Mouse (Mus musculus): ENCODE data around the gene Gm49395.

Gene Gm49395

DNA sequence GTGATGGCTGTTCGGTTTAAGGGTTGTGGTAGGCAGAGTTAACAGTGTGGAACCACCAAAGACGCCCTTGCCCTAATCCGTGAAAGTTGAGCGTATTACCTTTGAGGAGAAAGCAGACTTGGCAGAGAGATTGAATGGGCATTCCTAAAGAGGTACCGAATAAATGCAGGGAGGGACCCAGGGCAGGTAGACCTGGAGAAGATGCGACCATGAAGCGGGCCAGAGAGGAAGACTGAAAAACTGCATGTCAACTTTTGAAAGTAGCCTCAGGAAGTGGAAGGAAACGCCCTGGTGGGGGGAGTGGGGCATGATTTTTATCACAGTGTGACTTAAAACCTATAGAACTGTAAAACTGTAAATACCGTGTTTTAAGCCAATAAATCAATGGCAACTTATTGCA is 2.3 kb downstream of the Gm49395 start:
- DNase-seq (ENCODE audit: low read depth, low spot score) = no peak

- DNase-seq (ENCODE audit: low read depth, low spot score) = no peak
These were observed 3.5 kb downstream of the Gm49395 start for GRCm38 (mm10) chr13:115098227-115098626.

GRCm38 (mm10) chr13:115096965-115097364 is 4.8 kb downstream of the Gm49395 start:
- no peak for DNase-seq (ENCODE audit: low read depth, low spot score)

- DNase-seq (ENCODE audit: low read depth, low spot score) = no peak
These were observed 5.5 kb downstream of the Gm49395 start for GRCm38 (mm10) chr13:115096216-115096615.

- DNase-seq (ENCODE audit: low read depth, low spot score) = no peak
These were observed 6.3 kb downstream of the Gm49395 start for GRCm38 (mm10) chr13:115095392-115095791.

GRCm38 (mm10) chr13:115091511-115091910 is 10.2 kb downstream of the Gm49395 start:
- DNase-seq (ENCODE audit: low read depth, low spot score) = no peak

DNA sequence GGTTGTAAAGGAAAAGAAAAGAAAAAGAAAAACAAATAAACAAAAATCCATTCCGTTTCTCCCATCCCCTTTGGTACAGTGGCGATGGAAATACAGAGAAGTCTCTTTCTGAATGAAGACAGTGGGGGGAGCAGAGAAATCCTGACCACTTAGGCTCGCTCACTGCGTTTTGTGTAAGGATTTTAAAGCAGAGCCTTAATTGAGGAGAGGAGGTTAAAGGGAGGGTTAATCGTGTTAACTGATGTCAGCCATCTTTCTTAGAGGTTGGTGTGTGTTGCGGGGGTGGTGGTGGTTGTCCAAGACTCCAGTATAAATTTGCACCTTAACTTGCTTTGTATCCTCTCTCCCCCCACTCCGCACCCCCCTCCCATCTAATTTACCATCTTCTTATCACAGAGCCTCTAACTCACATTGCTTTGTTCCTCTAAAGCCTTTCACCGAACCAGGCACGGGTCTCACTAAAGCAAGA is 10.7 kb downstream of the Gm49395 start:
- no peak for DNase-seq (ENCODE audit: low read depth, low spot score)

DNA sequence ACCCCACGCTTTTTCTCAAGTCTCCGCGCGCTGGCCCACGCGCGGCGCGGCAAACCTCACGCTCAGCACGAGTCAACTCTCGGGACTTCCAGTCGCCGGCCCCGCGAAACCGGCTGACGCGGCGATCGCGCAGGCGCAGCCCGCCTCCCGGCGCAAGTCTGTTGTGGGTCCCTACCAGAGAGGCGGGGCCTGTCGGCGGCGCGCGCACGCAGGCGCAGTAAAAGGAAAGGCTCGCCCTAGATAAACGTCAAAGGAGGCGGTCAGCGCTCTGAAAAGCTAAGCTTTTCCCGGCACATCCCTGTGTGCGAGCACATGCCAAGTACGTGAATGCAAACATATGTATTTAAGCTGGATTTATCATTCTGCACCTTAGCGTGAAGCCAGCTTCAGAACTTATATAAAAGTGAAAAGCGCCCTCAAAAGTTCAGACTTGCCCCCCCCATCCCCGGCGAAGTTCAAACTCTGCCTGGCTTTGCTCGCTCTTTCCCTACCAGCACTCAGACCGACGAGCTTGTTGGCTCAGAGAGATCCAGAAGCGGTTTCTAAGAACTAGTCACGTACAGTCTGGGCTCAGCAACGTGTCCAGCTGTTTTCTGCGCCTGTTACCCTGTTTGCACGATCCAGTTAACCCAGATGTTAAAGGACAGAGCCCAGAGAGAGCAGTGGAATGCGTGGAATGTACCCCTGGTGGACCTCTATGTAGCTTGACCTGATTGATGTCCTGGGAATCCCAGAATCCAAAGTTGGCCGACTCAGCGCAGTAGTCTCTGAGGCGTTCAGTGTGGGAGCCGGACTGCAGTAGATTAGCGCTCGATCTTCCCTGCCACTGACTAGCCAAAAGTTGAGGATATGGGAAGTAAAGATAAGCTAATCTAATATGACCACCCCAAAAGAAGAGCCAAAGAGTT is 11.4 kb downstream of the Gm49395 start, which contains the start of gene Pelo:
TSS of gene Pelo (minus strand) at position 118 of the 908 bp plus-strand sequence.
- DNase-seq (ENCODE audit: low read depth, low spot score) = peak; percentile 95

- peak; percentile 11 for DNase-seq (ENCODE audit: low read depth, low spot score)
These were observed 12.2 kb downstream of the Gm49395 start for GRCm38 (mm10) chr13:115089395-115090025.

DNA sequence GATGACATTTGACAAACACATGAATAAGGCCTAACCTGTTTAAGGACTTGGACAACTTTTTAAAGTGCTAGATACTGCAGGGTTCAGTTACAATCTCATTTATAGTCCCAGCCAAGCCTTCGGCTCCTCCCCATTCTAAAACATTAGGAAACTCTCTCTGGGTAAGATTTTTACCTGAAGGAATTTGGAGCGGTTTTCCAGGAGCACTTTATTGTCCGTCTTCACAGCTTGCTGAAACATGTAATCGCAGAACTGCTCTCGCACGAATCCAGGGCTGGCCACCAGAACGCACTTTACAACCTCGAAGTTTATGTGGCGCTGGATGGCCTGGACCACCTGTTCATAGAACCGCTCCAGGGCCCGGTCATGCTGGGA is 12.7 kb downstream of the Gm49395 start:
- DNase-seq (ENCODE audit: low read depth, low spot score) = peak; percentile 7

DNA sequence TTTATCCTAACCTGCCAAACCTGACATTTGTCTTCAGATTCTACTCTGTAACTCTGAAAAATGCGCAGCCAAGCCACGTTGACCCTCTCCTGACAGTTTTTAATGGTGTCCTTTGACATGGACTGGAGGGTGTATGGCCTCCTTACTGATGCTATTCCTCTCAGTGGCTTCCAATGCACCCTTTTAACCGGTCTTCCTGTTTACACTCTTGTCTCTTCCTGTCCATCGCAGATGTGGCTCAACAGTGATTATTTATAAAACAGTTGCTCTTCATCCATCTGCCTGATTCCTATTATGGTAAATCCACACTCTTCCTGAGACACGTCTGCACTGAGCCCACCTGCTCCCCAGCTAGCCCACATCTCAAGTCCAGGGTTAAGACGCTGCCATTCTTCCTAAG is 15.7 kb downstream of the Gm49395 start:
- no peak for DNase-seq (ENCODE audit: low read depth, low spot score)

GRCm38 (mm10) chr13:115082339-115082738 is 19.4 kb downstream of the Gm49395 start:
- DNase-seq (ENCODE audit: low read depth, low spot score) = no peak

- DNase-seq (ENCODE audit: low read depth, low spot score) = no peak
These were observed 21.6 kb downstream of the Gm49395 start for GRCm38 (mm10) chr13:115079996-115080585.

DNA sequence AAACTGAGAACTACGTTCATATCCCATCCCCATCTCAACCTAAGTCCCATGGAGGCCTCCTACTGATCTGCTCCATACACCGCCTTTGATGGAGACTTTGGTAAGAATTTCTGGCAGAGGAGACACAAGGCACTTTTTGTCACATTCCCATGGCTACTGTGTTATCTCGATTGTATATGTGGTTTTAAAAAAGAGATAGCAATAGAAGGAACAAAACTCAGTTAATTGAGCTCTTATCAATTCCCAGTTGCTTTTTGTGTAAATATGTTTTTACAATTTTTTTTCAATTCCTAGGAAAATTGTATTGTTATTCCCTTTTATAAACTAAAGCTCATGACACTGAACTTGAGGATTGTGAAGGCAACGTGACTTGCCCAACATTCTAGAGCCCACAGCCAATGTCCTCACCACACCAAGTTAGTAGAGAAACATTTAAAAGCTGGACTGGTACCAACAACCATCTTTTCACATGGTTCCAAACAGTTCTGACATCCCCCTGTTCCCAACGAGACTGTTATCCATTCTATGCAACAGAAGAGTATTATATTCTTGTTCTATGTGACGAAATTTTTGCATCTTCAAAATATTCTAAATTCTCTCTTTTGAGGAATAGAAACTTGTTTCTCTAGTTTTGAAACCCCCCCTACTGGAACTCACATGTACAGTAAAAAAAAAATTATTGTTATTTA is 22.6 kb downstream of the Gm49395 start:
- DNase-seq (ENCODE audit: low read depth, low spot score) = no peak

GRCm38 (mm10) chr13:115077346-115078134 is 24.2 kb downstream of the Gm49395 start:
- DNase-seq (ENCODE audit: low read depth, low spot score) = no peak

- no peak for DNase-seq (ENCODE audit: low read depth, low spot score)
These were observed 29.3 kb downstream of the Gm49395 start for GRCm38 (mm10) chr13:115072386-115072785.

DNA sequence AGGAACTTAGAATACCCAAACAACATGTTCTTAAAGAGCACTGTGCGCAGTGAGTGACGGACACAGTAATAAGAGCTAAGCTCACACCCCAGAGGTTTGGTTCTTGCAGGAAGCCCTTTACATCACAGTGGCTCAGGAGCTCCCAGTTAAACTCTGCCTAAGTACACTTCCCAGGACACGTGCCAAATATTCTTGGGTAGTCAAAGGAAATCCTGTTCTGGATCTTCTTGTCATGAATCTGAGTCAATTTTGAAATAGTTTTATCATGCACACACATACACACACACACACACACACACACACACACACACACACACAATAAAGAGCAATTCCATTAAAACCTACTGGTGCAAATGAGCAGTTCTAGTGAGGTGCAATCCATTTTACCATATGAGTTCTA is 30.3 kb downstream of the Gm49395 start:
- DNase-seq (ENCODE audit: low read depth, low spot score) = no peak

DNA sequence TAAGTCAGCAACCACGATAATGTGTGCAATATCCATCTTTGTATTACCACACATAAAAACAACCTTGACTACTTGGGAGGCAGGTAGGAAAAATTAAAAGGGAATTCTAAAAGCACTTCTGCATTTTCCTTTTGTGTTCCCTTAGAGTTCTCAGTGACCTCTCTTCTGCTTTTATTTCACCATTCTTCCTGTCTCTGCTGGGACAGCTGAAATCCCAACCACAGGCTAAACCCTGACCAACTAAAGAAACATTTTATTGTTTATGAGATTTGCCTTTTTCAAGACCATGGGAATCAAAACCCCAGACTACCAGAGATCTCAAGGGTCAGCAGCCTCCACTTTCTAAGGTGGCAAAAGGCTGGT is 33.8 kb downstream of the Gm49395 start:
- DNase-seq (ENCODE audit: low read depth, low spot score) = no peak

- DNase-seq (ENCODE audit: low read depth, low spot score) = no peak
These were observed 34.3 kb downstream of the Gm49395 start for GRCm38 (mm10) chr13:115067324-115067967.

DNA sequence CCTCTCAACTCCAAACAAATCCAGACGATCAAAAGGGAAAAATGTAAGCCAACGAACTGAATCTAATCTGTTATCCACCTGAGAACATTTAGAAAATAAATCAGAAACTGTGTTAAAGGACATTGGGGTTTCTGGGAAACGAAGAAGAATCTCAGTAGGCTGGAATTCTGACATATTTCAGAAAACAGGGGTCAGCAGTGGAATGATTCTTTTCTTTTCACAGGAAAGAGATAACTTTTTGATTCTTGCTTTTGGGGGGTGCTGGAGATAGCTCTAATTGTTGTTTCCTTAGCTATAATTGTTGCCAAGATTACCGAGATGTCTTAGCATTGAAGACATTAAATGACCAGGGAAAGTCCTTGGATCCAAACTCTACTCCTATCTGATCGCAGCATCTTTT is 44.2 kb downstream of the Gm49395 start:
- DNase-seq (ENCODE audit: low read depth, low spot score) = no peak

DNA sequence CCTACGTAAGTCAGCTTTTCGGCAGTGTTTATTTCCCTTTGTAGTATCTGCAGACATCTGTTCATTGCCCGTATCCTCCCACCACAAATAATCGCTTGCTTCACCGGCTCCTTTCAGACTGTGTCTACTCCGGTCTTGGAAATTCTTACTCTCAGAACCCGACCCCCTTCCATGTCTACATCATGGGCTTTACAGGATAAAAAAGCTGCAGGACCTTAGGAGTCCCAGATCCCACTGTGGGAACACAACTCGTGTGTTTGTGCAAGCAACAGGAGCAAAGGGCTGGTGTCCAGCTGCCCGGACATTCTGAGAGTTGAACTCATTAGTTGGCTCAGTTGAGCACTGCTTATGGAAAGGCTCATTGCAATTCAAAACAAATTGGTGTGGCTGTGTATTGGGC is 46.9 kb downstream of the Gm49395 start:
- no peak for DNase-seq (ENCODE audit: low read depth, low spot score)

All from brain, adult 2 months (tissue).